Mouse (Mus musculus) midbrain, embryonic 13.5 days (tissue): ENCODE measurements around the gene Smc6. TPM values are rescaled to one million over a fixed set of nuclear protein-coding genes. Genes with fewer than 3 reads are reported as not detected.

Experiments
- ATAC-seq: fragments of 200-750 bp; cut with Nextera tagmentation; 2 replicates; pipeline ENCODE4 v1.8.0; 2017; ENCODE audit warnings: mild to moderate bottlenecking, moderate TSS enrichment, moderate library complexity
- H3K27ac ChIP-seq: fragments of 300-500 bp; sonication (generic); 2 replicates; pipeline ENCODE4 v1.5.1; 2015; ENCODE audit warnings: inconsistent platforms, mild to moderate bottlenecking, moderate library complexity
- H3K27me3 ChIP-seq: fragments of 300-500 bp; sonication (generic); 2 replicates; pipeline ENCODE4 v1.6.1; 2015; ENCODE audit warnings: mild to moderate bottlenecking, inconsistent platforms
- H3K36me3 ChIP-seq: fragments of 300-500 bp; sonication (generic); 2 replicates; pipeline ENCODE4 v1.6.1; 2015; ENCODE audit warnings: mild to moderate bottlenecking, inconsistent platforms
- H3K4me1 ChIP-seq: fragments of 300-500 bp; sonication (generic); replicated peaks from 2 replicates; pipeline ENCODE4 v1.6.1; 2015; ENCODE audit warnings: inconsistent platforms
- H3K4me2 ChIP-seq: fragments of 300-500 bp; sonication (generic); replicated peaks from 2 replicates; pipeline ENCODE4 v1.6.1; 2015; ENCODE audit warnings: moderate library complexity, mild to moderate bottlenecking, inconsistent platforms
- H3K4me3 ChIP-seq: fragments of 300-500 bp; sonication (generic); replicated peaks from 2 replicates; pipeline ENCODE4 v1.5.1; 2015; ENCODE audit warnings: mild to moderate bottlenecking, inconsistent platforms
- H3K9ac ChIP-seq: fragments of 300-500 bp; sonication (generic); replicated peaks from 2 replicates; pipeline ENCODE4 v1.6.1; 2015; ENCODE audit warnings: mild to moderate bottlenecking, inconsistent platforms
- H3K9me3 ChIP-seq: fragments of 300-500 bp; sonication (generic); 2 replicates; pipeline ENCODE4 v1.6.1; 2016; ENCODE audit warnings: mild to moderate bottlenecking, inconsistent platforms
- WGBS: fragments of 180-500 bp; shearing (Covaris S2); methylation state at CpG from one replicate; pipeline ENCODE4 v1.1.7; 2015; 5-methylcytosine and 5-hydroxymethylcytosine counted together
- polyA plus RNA-seq: library from polyadenylated mRNA; unstranded; fragments of >200 nt; fragmentation: Nextera tagmentation; extraction: Ambion mirVana; gene quantifications from 2 replicates; pipeline ENCODE4 v1.2.1, GENCODE M21; 2015

The Smc6 gene
- polyA plus RNA-seq, result 126 and 138 TPM in 2 replicates

DNA sequence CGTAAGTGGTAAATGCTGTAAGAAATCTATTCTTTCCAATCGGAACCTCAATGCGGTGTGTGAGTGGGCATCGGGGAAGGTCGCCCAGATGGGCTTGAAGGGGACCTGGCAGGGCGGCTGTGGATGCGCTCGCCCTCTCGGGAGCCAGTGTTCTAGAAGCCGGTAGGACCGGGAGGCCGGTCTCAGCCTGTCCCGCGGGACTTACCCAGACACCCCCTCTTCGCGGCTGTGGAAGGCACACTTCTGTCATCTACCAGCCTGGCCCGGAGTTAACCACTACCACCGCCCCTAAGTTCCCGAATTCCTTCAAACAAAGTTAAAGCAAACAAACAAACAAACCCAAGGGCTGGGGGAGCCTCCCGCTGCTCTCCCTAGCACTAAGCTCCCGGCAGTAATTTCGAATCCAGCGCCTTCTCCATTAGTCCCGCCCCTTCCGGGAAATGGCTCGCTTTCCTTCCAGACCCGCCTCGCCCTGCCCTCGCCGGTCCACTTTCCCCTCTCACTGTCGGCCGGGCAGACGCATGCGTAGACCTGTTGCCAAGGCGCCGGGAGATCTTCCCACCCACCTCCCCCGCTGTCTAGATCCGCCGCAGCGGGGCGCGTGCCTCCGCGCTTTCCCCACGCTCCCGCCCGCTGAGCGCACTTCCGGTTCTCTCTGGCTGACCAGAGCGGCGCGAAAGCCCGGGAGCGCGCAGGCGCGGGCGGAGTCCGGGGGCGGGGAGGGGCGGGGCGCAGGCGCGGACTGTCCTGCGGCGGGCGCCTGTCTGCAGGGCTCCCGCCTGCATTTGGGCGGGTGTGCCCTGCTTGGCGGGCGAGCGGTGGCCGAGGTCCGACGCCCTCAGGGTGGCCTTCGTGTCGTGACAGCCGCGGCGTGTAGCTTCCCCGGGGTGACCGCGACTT is at the start of gene Smc6, which contains the start of gene Gen1:
Gene Smc6 (plus strand): TSS at position 505 of the 900 bp plus-strand sequence.
Gene Gen1 (minus strand): TSS at position 420 of the 900 bp plus-strand sequence.
- H3K4me1 ChIP-seq, result peaks cover 38% of the 10 kb centered on the region
- under 1% methylated on average over 81 of the region's 83 CpGs for WGBS
- H3K27ac ChIP-seq, result peak within 1 kb of the TSS; percentile 92
- ATAC-seq, result peak; percentile 99
- no peaks in the 10 kb centered on the region for H3K27me3 ChIP-seq
- H3K4me3 ChIP-seq, result peak within 1 kb of the TSS; percentile 91
- no peaks in the 10 kb centered on the region for H3K9me3 ChIP-seq
- peak within 1 kb of the TSS; percentile 92 for H3K9ac ChIP-seq
- peak within 1 kb of the TSS; percentile 95 for H3K4me2 ChIP-seq
- H3K36me3 ChIP-seq, result no peaks in the 10 kb centered on the region

DNA sequence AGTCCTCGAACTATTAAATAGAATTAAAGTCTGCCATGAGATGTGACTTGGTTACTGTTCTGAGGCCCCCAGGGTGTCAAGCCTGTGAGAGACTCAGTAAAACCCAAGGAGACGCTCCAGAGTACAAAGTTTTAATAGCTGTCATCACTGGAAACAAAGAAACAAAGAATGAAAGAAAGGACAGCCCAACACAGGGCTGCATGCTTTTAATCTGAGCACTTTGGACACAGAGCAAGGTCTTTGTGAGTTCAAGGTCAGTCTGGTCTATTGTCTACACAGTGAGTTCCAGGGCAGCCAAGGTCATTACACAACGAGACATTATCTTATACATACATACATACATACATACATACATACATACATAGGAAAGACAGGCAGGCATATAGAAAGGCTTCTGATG is 49.2 kb upstream of the Smc6 start:
- no peak overlapping the region for H3K4me3 ChIP-seq
- no peak for ATAC-seq
- peaks cover 4% of the 10 kb centered on the region for H3K4me1 ChIP-seq
- WGBS, result 52% methylated on average over 3 of the region's 3 CpGs
- no peaks in the 10 kb centered on the region for H3K27me3 ChIP-seq
- no peaks in the 10 kb centered on the region for H3K36me3 ChIP-seq
- no peak overlapping the region for H3K27ac ChIP-seq
- H3K9me3 ChIP-seq, result no peaks in the 10 kb centered on the region
- H3K4me2 ChIP-seq, result no peak overlapping the region
- H3K9ac ChIP-seq, result no peak overlapping the region

DNA sequence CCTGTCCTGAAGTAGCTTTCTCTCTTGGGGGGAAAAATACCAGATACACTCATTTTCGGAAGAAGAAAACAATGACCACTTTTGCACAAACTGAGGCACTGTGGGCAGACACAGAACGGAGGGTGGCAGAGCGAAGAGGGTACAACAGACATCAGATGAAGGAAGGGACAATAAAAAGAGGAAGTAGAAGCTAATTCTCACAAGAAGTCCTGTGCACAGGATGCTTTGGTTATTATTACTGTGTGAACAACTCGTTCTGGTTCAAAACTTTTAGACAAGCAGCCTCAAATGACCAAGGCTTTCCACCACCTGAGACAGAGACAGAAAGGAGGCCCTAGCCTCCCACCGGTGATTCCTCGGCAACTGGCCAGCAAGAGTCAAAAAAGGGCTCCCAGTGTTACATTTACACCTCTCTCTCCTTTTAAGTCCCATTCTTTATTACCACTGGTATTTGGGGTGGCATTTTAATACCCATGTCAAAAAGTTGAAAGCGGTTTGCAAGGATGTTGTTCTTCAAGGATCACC is 47.9 kb upstream of the Smc6 start:
- no peak for ATAC-seq
- H3K27me3 ChIP-seq, result no peaks in the 10 kb centered on the region
- no peak overlapping the region for H3K9ac ChIP-seq
- no peaks in the 10 kb centered on the region for H3K9me3 ChIP-seq
- 87% methylated on average over 7 of the region's 7 CpGs for WGBS
- peaks cover 12% of the 10 kb centered on the region for H3K4me1 ChIP-seq
- H3K27ac ChIP-seq, result no peak overlapping the region
- no peaks in the 10 kb centered on the region for H3K36me3 ChIP-seq
- H3K4me2 ChIP-seq, result no peak overlapping the region
- H3K4me3 ChIP-seq, result no peak overlapping the region

DNA sequence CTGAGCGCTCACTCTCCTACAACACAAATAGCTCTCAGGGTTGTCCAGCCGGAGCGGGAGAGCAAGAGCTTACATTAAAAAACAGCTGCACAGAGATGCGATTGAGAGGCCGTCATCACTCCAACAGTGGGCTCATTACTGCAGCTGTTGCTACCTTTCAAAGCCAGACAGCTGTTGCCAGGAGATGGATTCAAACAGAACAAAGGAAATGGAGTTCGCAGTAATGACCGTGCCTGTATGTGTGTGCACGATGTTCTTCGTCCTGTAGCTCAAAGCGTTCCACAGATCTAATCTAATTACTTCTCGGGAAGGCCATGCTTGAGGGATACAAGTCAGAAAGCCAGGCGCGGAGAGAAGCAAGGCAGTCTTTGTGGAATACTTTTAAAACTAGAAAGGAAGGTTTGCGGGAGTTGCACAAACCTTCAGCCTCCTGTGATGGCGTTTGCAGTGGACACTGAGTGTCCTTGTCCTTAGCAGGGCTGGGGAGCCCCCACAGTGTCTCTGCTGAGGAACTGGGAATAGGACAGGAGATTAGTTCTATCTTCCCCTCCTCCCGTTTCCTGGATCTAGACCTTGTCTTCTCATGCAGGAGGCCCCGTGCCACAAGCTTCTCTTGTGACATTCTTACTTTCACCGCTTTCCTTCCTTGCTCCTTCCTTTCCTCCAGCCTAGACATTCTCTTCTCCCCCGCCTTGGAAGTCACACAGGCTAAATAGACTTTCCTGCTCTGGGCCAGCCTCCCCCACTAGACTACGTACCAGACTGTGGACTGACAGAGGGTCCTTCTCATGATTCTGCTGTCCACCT is 44.0 kb upstream of the Smc6 start:
- WGBS, result 32% methylated on average over 20 of the region's 20 CpGs
- no peak overlapping the region for H3K4me3 ChIP-seq
- H3K9me3 ChIP-seq, result no peaks in the 10 kb centered on the region
- no peaks in the 10 kb centered on the region for H3K27me3 ChIP-seq
- H3K4me1 ChIP-seq, result peaks cover 16% of the 10 kb centered on the region
- H3K36me3 ChIP-seq, result no peaks in the 10 kb centered on the region
- peak overlapping the region; percentile 36 for H3K4me2 ChIP-seq
- H3K27ac ChIP-seq, result peak overlapping the region; percentile 48
- ATAC-seq, result peak; percentile 88
- no peak overlapping the region; the same call in 1 of the 2 replicates for H3K9ac ChIP-seq

DNA sequence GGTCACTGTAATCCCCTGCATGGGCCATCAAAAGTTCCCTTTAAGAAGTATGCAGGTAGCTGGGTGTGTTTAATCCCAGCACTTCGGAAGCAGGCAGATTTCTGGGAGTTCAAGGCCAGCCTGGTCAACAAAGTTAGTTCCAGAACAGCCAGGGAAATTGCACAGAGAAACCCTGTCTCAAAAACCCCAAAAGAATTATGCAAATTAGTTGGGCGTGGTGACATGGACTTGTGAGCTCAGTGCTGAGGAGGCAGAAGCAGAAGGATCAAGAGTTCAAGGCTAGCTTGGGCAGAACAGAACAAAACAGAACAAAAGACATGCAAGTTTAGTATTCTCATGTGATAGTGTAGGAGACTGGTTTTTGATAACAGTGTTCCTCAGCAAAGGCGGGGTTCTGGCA is 43.1 kb upstream of the Smc6 start:
- Histone ChIP-seq H3K27me3 (no peaks in the 10 kb centered on the region), H3K4me1 (peaks cover 16% of the 10 kb centered on the region), H3K27ac (no peak overlapping the region), H3K9ac (no peak overlapping the region), H3K9me3 (no peaks in the 10 kb centered on the region), H3K4me2 (no peak overlapping the region), H3K36me3 (no peaks in the 10 kb centered on the region), H3K4me3 (no peak overlapping the region)
- no peak for ATAC-seq
- WGBS, result 57% methylated on average over 3 of the region's 3 CpGs

DNA sequence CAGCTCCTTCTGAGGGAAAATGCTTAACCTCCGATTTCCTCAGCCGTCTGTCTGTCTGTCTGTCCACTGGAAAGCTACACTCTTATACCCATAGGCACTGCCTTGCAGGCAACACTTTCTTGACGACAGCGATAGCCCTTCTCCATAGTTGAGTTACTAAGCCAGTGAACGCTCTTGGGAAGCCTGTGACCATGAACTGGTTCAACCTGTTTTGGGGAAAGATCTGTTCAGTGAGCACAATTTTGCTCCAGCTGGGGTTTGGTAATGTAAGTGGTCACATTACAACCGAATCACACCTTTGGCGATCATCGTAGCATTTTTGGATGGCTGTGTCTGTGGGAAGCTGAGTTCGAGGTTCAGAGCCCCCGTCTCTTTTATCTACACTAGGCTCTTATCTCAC is 42.6 kb upstream of the Smc6 start:
- Histone ChIP-seq H3K4me2 (no peak overlapping the region), H3K4me3 (no peak overlapping the region), H3K4me1 (peaks cover 16% of the 10 kb centered on the region), H3K9ac (no peak overlapping the region), H3K27me3 (no peaks in the 10 kb centered on the region), H3K9me3 (no peaks in the 10 kb centered on the region), H3K36me3 (no peaks in the 10 kb centered on the region), H3K27ac (no peak overlapping the region)
- 93% methylated on average over 10 of the region's 10 CpGs for WGBS
- ATAC-seq, result no peak

DNA sequence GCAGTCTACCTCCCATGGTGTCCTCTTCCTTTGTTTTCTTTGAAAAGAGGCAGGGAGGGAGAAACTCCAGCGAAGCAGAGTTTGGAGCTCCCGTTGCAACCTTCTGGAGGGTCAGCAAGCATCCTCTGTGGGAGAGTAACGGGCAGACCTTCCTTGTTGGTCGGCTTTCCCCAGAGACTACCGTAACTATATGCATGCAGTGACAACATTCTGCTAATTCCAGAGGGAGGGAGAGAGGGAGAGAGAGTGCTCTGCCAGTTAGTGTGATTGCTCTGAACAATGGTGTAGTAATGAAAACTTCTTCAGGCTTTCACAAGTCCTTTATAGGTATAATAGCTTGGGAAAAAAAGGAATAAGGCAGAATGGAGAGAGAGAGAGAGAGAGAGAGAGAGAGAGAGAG is 41.0 kb upstream of the Smc6 start:
- Histone ChIP-seq H3K36me3 (no peaks in the 10 kb centered on the region), H3K4me1 (peaks cover 16% of the 10 kb centered on the region), H3K27me3 (no peaks in the 10 kb centered on the region), H3K9me3 (no peaks in the 10 kb centered on the region), H3K4me3 (no peak overlapping the region), H3K4me2 (no peak overlapping the region), H3K9ac (no peak overlapping the region), H3K27ac (no peak overlapping the region)
- 5% methylated on average over 5 of the region's 5 CpGs for WGBS
- no peak for ATAC-seq

DNA sequence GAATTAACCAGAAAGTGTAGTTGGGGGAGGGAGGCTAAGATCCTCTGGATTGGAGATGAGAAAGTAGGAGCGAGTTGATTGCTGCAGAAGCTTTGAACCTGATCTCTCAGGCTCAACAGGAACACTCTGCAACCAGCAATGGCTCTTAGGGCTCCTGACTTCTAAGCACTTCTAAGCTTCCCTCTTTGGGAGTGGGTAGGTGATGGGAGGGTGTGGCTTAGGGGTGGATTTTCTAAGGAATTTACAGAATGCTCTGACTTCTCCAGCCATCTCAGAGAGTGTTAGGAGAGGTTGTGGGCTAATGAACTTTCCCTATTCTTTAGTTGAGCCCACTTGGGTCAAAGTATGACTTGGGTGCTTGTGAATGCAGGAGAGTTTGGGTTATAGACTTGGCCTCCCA is 39.6 kb upstream of the Smc6 start:
- 35% methylated on average over 1 of the region's 1 CpGs for WGBS

DNA sequence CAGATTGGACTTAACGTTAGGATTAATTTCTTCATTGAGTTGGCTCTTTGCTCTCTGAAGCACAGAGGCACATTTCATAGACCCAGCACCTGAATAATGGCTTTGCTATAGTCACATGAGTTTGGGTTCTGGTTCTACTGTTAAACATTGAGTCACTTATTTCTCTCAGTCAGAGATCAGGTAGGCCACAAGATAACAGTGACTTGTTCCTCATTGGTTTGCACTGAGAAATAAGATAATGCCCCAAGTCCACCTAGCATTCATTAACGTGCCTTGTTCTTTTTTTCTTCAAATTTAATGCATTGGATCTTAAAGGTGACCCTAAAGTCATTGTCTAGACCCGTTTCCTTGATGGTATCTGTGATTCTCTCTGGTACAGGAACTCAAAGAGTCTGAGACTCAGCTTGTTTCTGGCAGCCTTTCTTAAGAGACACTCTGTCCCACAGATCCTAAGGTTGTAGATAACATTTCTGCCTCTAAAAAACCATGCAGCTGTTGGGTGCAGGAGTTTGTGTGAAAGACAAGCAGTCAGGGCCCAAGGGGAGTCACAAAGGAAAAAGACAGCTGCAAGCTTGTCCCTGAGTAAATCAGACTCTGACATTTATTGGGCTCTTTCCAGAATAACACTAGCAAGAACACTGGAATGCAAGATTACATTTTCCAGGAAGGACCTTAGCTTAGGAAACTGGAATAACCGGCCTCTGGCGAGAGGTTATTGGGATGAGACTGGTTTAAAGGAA is 39.0 kb upstream of the Smc6 start:
- 89% methylated on average over 5 of the region's 5 CpGs for WGBS
- H3K27ac ChIP-seq, result no peak overlapping the region
- no peak overlapping the region for H3K4me3 ChIP-seq

More for the DNA sequence above, 39.6 kb upstream of the Smc6 start:
- no peak for ATAC-seq
- Histone ChIP-seq H3K36me3 (no peaks in the 10 kb centered on the region), H3K4me3 (no peak overlapping the region), H3K4me1 (peaks cover 15% of the 10 kb centered on the region), H3K9ac (no peak overlapping the region), H3K27me3 (no peaks in the 10 kb centered on the region), H3K9me3 (no peaks in the 10 kb centered on the region), H3K4me2 (no peak overlapping the region), H3K27ac (no peak overlapping the region)

DNA sequence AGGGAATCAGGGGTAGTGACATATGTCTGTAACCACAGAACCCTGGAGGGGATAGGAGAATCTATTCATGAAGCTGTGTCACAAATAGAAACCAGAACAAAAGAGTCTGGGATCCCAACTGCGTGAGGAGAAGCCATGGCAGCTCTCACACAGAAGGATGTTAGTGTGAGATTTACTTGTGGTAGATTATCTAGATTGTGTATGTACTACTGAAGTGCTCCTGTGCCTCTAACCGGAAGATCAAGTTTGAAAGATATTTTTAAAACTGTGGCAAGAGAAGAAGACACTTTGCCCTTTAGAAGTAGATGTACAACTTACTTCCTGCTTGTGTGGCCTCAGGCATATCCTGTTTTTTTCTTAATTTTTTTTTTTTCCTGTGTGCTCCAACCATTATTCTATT is 35.4 kb upstream of the Smc6 start:
- WGBS, result 72% methylated on average over 2 of the region's 2 CpGs
- Histone ChIP-seq H3K27me3 (no peaks in the 10 kb centered on the region), H3K36me3 (no peaks in the 10 kb centered on the region), H3K9ac (no peak overlapping the region), H3K4me2 (no peak overlapping the region), H3K4me3 (no peak overlapping the region), H3K27ac (no peak overlapping the region), H3K4me1 (no peaks in the 10 kb centered on the region), H3K9me3 (no peaks in the 10 kb centered on the region)
- no peak for ATAC-seq

More for the DNA sequence above, 39.0 kb upstream of the Smc6 start:
- no peaks in the 10 kb centered on the region for H3K27me3 ChIP-seq
- H3K9ac ChIP-seq, result no peak overlapping the region
- ATAC-seq, result no peak
- H3K4me2 ChIP-seq, result no peak overlapping the region
- no peaks in the 10 kb centered on the region for H3K36me3 ChIP-seq
- no peaks in the 10 kb centered on the region for H3K9me3 ChIP-seq
- peaks cover 9% of the 10 kb centered on the region for H3K4me1 ChIP-seq

DNA sequence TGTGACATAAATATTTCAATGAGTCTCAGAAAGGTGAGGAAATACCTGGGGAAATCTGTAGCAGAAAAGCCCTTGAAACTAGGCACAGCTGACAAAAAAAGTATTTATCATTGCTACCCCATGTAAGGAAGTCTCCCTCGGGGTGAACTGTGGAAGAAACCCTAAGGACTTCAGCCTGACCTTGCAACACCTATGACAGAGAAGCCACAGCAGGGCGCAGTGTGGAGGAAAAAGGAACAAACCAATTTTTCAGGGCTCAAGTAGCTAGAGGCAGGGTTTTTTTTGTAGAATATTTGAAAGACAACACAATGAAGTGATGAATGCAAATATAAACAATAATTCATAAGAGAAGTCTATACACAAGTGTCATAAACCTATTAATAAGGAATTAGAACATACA is 29.7 kb upstream of the Smc6 start:
- Histone ChIP-seq H3K36me3 (no peaks in the 10 kb centered on the region), H3K4me2 (no peak overlapping the region), H3K27ac (no peak overlapping the region), H3K4me3 (no peak overlapping the region), H3K9me3 (no peaks in the 10 kb centered on the region), H3K27me3 (no peaks in the 10 kb centered on the region), H3K4me1 (no peaks in the 10 kb centered on the region), H3K9ac (no peak overlapping the region)
- WGBS, result 78% methylated on average over 2 of the region's 2 CpGs
- no peak for ATAC-seq
